Comparison of ENCODE assay signal across 26 mouse cellular contexts in genomic region chr12:16056216-16056615, GRCm38 (mm10).
DNase-seq lines count a peak whose midpoint lies in the region; ATAC-seq lines count a peak whose summit lies in the region.
"Had no signal": no experiment of that assay in that cellular context is flagged by ENCODE, and none has a peak within 500 bp of the region (broad histone marks: within the 10 kb centered on the region; RNA-seq: fewer than 3 reads in every experiment).

No protein-coding gene starts in this region.

- H3K4me3 ChIP-seq in megakaryocyte, embryonic 14.5 days (replicated peaks) = peak overlapping the region; percentile 60
- no peak overlapping the region for H3K4me3 ChIP-seq in hindbrain, embryonic 13.5 days
- H3K4me3 ChIP-seq in kidney, embryonic 16.5 days (ENCODE audit: low read length) = no peak overlapping the region
- H3K4me3 ChIP-seq: embryonic facial prominence, embryonic 15.5 days; forebrain, embryonic 12.5 days; heart, embryonic 15.5 days; hindbrain, embryonic 12.5 days; neural tube, embryonic 15.5 days; stomach, embryonic 15.5 days had no signal

- WGBS in hindbrain, embryonic 13.5 days = 65% methylated on average over 1 of the region's 1 CpGs
- WGBS in kidney, embryonic 16.5 days = 52% methylated on average over 1 of the region's 1 CpGs

- no peak overlapping the region for H3K9ac ChIP-seq in hindbrain, embryonic 13.5 days
- H3K9ac ChIP-seq in kidney, embryonic 16.5 days (replicated peaks; ENCODE audit: low read length) = no peak overlapping the region
- H3K9ac ChIP-seq: embryonic facial prominence, embryonic 15.5 days; forebrain, embryonic 12.5 days; forebrain, postnatal 0 days; heart, embryonic 15.5 days; hindbrain, embryonic 12.5 days; liver, embryonic 14.5 days; lung, embryonic 14.5 days; neural tube, embryonic 15.5 days; stomach, embryonic 15.5 days had no signal

- no peak for ATAC-seq in CD4-positive, CD25-positive, alpha-beta regulatory T cell, adult 4 months
- no peak for ATAC-seq in hindbrain, embryonic 13.5 days (ENCODE audit: low FRiP score)
- no peak for ATAC-seq in kidney, embryonic 16.5 days (ENCODE audit: low FRiP score, low TSS enrichment)
- ATAC-seq: activated CD4-positive, CD25-positive, alpha-beta regulatory T cell, adult 4 months; forebrain, postnatal 0 days; intestine, postnatal 0 days had no signal

- H3K36me3 ChIP-seq in megakaryocyte, embryonic 14.5 days (replicated peaks; ENCODE audit: low read length) = no peaks in the 10 kb centered on the region
- no peaks in the 10 kb centered on the region for H3K36me3 ChIP-seq in hindbrain, embryonic 13.5 days
- no peaks in the 10 kb centered on the region for H3K36me3 ChIP-seq in kidney, embryonic 16.5 days (ENCODE audit: insufficient read depth, low read length)
- H3K36me3 ChIP-seq: embryonic facial prominence, embryonic 15.5 days; forebrain, embryonic 12.5 days; heart, embryonic 15.5 days; hindbrain, embryonic 12.5 days; neural tube, embryonic 15.5 days; stomach, embryonic 15.5 days had no signal

- H3K4me1 ChIP-seq in megakaryocyte, embryonic 14.5 days = peaks cover 38% of the 10 kb centered on the region
- H3K4me1 ChIP-seq in hindbrain, embryonic 13.5 days (replicated peaks) = no peaks in the 10 kb centered on the region
- no peaks in the 10 kb centered on the region for H3K4me1 ChIP-seq in kidney, embryonic 16.5 days (ENCODE audit: insufficient read depth, low read length)
- H3K4me1 ChIP-seq: forebrain, embryonic 12.5 days; heart, embryonic 15.5 days; hindbrain, embryonic 12.5 days; neural tube, embryonic 15.5 days; stomach, embryonic 15.5 days had no signal

- H3K9me3 ChIP-seq in megakaryocyte, embryonic 14.5 days = no peaks in the 10 kb centered on the region
- H3K9me3 ChIP-seq in hindbrain, embryonic 13.5 days = no peaks in the 10 kb centered on the region
- H3K9me3 ChIP-seq in kidney, embryonic 16.5 days (ENCODE audit: low read length) = no peaks in the 10 kb centered on the region
- H3K9me3 ChIP-seq: embryonic facial prominence, embryonic 15.5 days; forebrain, embryonic 12.5 days; heart, embryonic 15.5 days; hindbrain, embryonic 12.5 days; neural tube, embryonic 15.5 days; stomach, embryonic 15.5 days had no signal

- no peaks in the 10 kb centered on the region for H3K27me3 ChIP-seq in megakaryocyte, embryonic 14.5 days (replicated peaks)
- no peaks in the 10 kb centered on the region for H3K27me3 ChIP-seq in hindbrain, embryonic 13.5 days
- no peaks in the 10 kb centered on the region for H3K27me3 ChIP-seq in kidney, embryonic 16.5 days (ENCODE audit: insufficient read depth, low read length)
- H3K27me3 ChIP-seq: embryonic facial prominence, embryonic 15.5 days; forebrain, embryonic 12.5 days; heart, embryonic 15.5 days; hindbrain, embryonic 12.5 days; neural tube, embryonic 15.5 days; stomach, embryonic 15.5 days had no signal

- H3K4me2 ChIP-seq in hindbrain, embryonic 13.5 days = no peak overlapping the region
- H3K4me2 ChIP-seq in kidney, embryonic 16.5 days (replicated peaks; ENCODE audit: low read depth, low read length) = no peak overlapping the region
- H3K4me2 ChIP-seq: embryonic facial prominence, embryonic 15.5 days; forebrain, embryonic 12.5 days; heart, embryonic 15.5 days; hindbrain, embryonic 12.5 days; lung, embryonic 14.5 days; neural tube, embryonic 15.5 days; stomach, embryonic 15.5 days had no signal

- H3K27ac ChIP-seq in hindbrain, embryonic 13.5 days = no peak overlapping the region
- H3K27ac ChIP-seq in kidney, embryonic 16.5 days (ENCODE audit: low read length) = no peak overlapping the region
- H3K27ac ChIP-seq: embryonic facial prominence, embryonic 15.5 days; forebrain, embryonic 12.5 days; heart, embryonic 15.5 days; hindbrain, embryonic 12.5 days; liver, embryonic 14.5 days; neural tube, embryonic 15.5 days; stomach, embryonic 15.5 days had no signal

- DNase-seq in CD4-positive, CD25-positive, alpha-beta regulatory T cell, adult 2 months (ENCODE audit: low read depth, low spot score) = peak; percentile 10
- DNase-seq in thymus, postnatal 0 days (ENCODE audit: low spot score) = peak; percentile 66
- DNase-seq in thymus, postnatal 4 days = peak; percentile 45
- DNase-seq in embryo, embryonic 11 days = no peak
- DNase-seq: adrenal gland, adult 2 months; cerebellum, adult 2 months; forebrain, postnatal 0 days; layer of hippocampus, adult 9-11 months; liver; lung, embryonic 14.5 days; midbrain, embryonic 14.5 days; retina, postnatal 1 day; right cerebral cortex, postnatal 25 days had no signal
